Mouse (Mus musculus) lung, postnatal 25 days (tissue): ENCODE measurements around the gene Txlng.
"Not testable (repeated sequence)": the region's sequence is repeated elsewhere in the genome, so short reads cannot be mapped to it uniquely, and the experiment has no call there.

Experiments
- DNase-seq: peaks from one replicate; pipeline ENCODE4 v3.0.0; 2022; ENCODE audit warnings: low spot score

Gene Txlng

GRCm38 (mm10) chrX:162829203-162829708 is at the start of gene Txlng:
Gene Txlng, minus strand, starts transcription at chrX:162829454.
- DNase-seq, result peak; percentile 98

DNA sequence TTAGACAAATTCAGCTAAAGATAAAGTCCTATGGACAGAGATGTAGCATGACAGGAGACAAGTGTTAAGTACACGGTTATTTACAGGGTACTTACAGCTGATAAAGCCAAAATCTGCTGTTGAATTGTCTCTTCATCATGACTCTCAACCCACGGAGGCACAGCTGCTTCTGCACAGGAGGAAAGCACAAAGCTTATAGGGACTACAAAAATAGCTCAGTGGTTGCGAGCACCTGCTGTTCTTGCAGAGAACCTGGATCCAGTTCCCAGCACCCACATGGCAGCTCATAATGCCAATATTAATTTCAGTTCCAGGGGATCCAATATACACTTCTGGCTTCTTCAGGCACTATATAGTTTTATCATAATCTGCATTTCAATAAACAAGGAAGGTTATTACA is 49.0 kb upstream of the Txlng start:
- no peak for DNase-seq

- no peak for DNase-seq
Measured at GRCm38 (mm10) chrX:162873761-162874160, 44.5 kb upstream of the Txlng start.

DNA sequence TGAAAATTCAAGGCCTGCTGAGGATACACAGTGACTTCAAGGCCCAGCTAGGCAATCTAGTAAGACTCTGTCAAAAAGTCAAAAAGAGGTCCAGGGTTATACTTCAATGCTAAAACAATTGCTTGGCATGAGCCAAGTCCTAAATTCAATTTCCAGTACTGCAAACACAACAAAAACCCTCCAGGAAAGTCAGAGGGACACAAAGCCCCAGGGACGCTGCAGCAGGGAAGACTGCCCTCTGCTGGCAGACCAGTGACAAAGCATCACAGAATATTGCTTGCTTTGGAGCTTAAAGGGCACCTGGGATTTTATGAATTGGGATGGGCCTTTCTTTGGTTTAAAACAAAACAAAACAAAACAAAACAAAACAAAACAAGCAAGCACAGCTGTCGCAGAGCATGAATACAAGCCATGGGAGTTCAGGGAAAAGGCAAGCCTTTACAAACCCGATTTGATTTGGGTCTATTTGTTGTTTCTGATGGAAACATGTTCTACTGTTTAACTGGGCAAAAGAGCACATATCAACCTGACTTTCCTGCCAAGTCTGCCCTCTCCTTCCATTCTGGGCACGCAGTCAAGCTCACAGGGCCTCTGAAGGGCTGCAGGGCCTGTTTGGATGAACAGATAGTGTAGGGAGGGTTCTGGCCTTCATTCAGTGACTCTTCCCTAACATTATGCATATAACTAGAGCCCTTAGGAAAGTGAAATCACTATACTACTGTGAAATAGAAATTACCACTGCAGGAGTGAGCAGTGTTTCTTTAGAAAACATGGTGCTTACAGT is 42.7 kb upstream of the Txlng start:
- peak; percentile 7 for DNase-seq

DNA sequence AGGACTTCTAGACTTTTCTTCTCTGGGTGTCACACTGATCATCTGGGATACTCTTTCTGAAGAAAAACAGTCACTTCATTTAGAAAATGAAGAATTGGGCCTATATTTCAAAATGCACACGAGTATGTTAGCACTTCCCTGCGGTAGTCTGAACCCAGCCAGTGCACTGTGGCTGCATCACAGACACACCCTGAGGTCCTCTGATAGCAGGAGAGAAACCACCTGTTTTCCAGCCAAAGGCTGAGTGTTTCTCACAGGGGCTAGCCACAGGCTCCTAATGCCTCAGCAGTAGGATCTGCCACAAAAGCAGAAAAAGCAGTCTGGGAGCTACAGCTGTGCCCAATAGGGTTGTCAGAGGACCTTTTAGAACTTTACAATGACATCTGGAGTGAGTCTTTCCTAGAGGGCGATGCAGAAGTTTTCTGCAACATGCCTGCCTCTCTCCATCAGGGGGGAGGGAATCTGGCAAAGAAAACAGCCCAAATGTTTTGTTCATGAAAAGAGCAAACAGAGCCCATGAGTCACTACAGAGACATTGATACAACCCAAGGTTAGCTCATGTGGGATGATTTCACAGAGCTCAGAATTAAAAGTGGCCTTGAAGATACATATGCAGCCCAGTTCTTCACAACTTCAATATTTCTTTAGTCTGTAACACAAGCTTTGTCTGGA is 39.2 kb upstream of the Txlng start:
- no peak for DNase-seq

DNA sequence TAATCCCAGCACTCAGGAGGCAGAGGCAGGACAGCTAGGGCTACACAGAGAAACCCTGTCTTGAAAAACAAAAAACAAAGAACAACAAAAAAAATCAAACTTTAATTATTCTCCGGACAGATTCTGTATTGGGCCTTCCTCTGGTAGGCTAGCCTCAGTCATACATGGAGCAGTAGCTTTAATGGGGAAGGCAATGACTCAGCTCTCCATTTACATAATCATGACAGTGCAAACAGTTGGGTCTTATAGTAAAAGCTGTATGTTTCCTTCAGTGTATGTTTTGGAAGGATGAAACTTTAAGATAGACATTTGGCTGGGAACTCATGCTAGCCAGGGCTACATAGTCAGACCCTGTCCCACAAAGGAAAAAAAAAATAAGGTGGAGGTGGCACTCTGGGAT is 19.4 kb upstream of the Txlng start:
- no peak for DNase-seq

- no peak for DNase-seq
Measured at GRCm38 (mm10) chrX:162845531-162845930, 16.3 kb upstream of the Txlng start.

GRCm38 (mm10) chrX:162844447-162845100 is 15.3 kb upstream of the Txlng start:
- no peak for DNase-seq

DNA sequence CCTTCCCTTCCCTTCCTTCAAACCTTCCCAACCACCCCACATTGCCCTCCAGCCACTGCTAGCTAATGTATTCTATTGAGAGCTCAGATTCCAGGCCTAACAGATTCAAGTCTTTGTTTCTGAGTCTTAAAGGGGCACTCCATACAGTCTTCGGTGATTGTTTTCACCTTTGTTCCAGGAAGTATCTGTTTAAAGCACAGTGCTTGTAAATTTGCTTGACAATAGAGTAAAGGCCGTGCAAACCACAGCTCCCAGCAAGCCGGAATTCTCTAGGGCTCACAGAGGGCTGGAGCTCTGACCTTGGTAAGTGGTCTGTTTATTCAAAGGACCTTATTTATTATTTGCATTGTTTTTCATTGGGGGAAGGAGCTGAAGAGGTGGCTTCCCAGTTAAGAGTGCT is 2.8 kb upstream of the Txlng start:
- no peak for DNase-seq

- no peak for DNase-seq
Measured at GRCm38 (mm10) chrX:162831542-162831941, 2.3 kb upstream of the Txlng start.

- no peak for DNase-seq
Measured at GRCm38 (mm10) chrX:162831036-162831435, 1.8 kb upstream of the Txlng start.

DNA sequence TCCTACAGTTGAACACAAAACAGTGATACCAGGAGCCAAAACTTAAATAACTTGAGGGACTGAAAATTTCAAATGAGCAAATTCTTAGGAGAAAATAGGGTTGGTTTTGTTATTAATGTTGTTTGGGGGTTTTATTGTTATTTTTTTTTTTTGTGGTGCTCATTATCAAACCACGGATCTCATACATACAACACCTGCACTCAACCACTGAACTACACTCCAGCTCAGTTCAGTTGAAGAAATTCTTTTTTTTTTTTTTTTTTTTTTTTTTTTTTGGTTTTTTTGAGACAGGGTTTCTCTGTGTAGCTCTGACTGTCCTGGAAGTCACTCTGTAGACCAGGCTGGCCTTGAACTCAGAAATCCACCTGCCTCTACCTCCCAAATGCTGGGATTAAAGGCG is 1.1 kb upstream of the Txlng start:
- not testable (repeated sequence) for DNase-seq

GRCm38 (mm10) chrX:162829741-162830140 is 487 bp upstream of the Txlng start:
- DNase-seq, result no peak

GRCm38 (mm10) chrX:162828783-162829182 is 471 bp downstream of the Txlng start:
- no peak for DNase-seq

DNA sequence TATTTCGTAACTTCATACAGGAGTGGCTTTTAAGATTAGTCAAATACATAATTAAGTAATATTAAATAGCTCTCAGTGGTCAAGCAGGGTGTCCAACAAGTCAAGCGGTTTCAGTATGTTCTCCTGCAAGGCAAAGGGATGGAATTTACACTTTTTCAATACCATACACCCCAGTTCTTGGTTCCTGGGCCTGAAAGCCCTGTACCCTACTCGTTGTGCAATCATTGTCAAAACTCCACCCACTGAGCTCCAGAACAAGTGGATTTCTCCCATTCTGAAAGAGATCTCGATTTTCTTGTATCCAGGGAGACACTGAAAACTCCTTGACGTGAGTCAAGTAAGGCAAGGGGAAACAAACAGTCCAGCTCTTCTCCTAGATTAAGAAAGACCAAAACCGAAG is 1.2 kb downstream of the Txlng start:
- peak; percentile 56 for DNase-seq

DNA sequence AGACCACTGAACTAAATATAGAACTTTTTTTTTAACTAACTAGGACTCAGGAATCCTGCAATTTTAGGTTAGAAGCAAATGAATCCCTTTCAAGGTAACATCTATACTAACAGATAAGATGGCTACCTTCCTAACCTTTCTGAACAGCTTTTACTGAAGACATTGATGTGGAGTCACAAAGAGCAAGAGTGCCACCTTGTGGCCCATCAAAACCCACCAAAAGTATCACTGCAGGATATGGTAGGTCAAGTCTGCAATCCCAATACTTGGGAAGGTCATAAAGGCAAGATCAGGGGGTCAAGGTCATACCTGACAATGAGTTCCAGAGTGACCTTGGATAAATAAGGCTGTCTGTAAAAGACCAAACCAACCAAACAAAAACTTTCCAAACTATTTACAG is 28.9 kb downstream of the Txlng start:
- DNase-seq, result peak; percentile 28

GRCm38 (mm10) chrX:162791392-162791791 is 37.9 kb downstream of the Txlng start:
- DNase-seq, result not testable (repeated sequence)

- no peak for DNase-seq
Measured at GRCm38 (mm10) chrX:162788372-162788771, 40.9 kb downstream of the Txlng start.

GRCm38 (mm10) chrX:162770726-162771125 is 58.5 kb downstream of the Txlng start:
- no peak for DNase-seq

DNA sequence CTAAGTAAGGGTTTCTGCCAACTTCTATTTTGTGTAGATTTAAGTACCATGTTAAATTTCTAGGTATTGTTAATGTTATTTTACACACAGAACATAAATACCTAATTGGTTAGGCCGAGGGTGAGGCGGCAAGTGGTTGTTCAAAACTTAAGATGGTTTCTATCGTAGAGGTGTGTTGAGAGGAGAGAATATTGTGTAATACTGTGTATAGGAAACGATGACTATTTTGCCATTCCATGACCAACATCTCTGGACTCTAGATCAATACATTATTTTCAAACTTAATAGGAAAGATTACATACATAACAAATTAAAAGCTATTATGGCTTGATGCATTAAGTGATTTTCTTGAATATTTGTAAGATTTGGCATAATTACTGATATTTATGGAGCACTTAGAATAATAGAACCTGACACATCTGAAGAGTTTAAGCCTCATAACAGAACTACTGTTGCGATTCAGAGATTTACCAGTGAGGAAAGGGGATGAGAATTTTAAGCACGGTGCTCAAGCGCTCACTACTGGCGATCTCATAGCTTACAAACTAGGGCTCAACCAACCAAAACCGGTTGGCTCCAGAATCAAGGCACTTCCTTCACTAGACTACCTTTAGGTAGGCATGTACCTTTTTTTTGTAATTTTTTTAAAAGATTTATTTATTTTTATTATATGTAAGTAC is 67.4 kb downstream of the Txlng start:
- DNase-seq, result no peak

- no peak for DNase-seq
Measured at GRCm38 (mm10) chrX:162760958-162761515, 68.2 kb downstream of the Txlng start.
